Comparison of ENCODE assay signal across 22 mouse cellular contexts in genomic region chr5:140624961-140625360, GRCm38 (mm10).
"Had no signal": no experiment of that assay in that cellular context is flagged by ENCODE, and none has a peak within 500 bp of the region (broad histone marks: within the 10 kb centered on the region; RNA-seq: fewer than 3 reads in every experiment).

No protein-coding gene starts in this region.

- ATAC-seq: midbrain, embryonic 13.5 days; midbrain, embryonic 16.5 days had no signal

- H3K4me2 ChIP-seq: kidney, embryonic 15.5 days; limb, embryonic 13.5 days; liver, embryonic 13.5 days; midbrain, embryonic 13.5 days; neural tube, embryonic 13.5 days; stomach, embryonic 15.5 days had no signal

- H3K9ac ChIP-seq: kidney, embryonic 15.5 days; limb, embryonic 13.5 days; liver, embryonic 13.5 days; midbrain, embryonic 13.5 days; neural tube, embryonic 13.5 days; stomach, embryonic 15.5 days had no signal

- H3K9me3 ChIP-seq: kidney, embryonic 15.5 days; liver, embryonic 13.5 days; neural tube, embryonic 13.5 days; stomach, embryonic 15.5 days had no signal

- H3K27ac ChIP-seq: kidney, embryonic 15.5 days; left cerebral cortex, adult 2 months; limb, embryonic 13.5 days; liver, embryonic 13.5 days; midbrain, embryonic 10.5 days; midbrain, embryonic 13.5 days; neural tube, embryonic 13.5 days; stomach, embryonic 15.5 days had no signal

- H3K27me3 ChIP-seq: kidney, embryonic 15.5 days; limb, embryonic 13.5 days; liver, embryonic 13.5 days; midbrain, embryonic 13.5 days; neural tube, embryonic 13.5 days; stomach, embryonic 15.5 days had no signal

- H3K4me3 ChIP-seq: kidney, embryonic 15.5 days; left cerebral cortex, adult 2 months; limb, embryonic 13.5 days; liver, embryonic 13.5 days; midbrain, embryonic 10.5 days; midbrain, embryonic 13.5 days; myocyte; neural tube, embryonic 13.5 days; stomach, embryonic 15.5 days had no signal

- DNase-seq: kidney, adult 8-10 months; kidney, postnatal 36 days; layer of hippocampus, postnatal 36 days; liver, embryonic 13.5 days; lung, adult 2 months; lung, postnatal 14 days; lung, postnatal 4 days; retina, postnatal 1 day; right cerebral cortex, postnatal 25 days; spleen, adult 18-20 months; thymus, adult 2 months; thymus, postnatal 14 days; thymus, postnatal 4 days had no signal
